Mouse (Mus musculus) testis, adult 2 months (tissue): Measurements from ENCODE around the gene Parl. TPM values are rescaled to one million over a fixed set of nuclear protein-coding genes. Genes with fewer than 3 reads are reported as not detected.

Experiments used
- H3K27ac ChIP-seq: fragments of 200-500 bp; 2 replicates; pipeline ENCODE4 v1.5.1; 2012; ENCODE audit warnings: low read depth, low read length; ENCODE audit not compliant: control insufficient read depth, insufficient read depth
- H3K27me3 ChIP-seq: fragments of 200-500 bp; 2 replicates; pipeline ENCODE4 v1.6.1; 2012; ENCODE audit warnings: mild to moderate bottlenecking, low read length, moderate library complexity; ENCODE audit not compliant: control insufficient read depth, insufficient read depth
- H3K36me3 ChIP-seq: fragments of 200-500 bp; 2 replicates; pipeline ENCODE4 v1.6.1; 2012; ENCODE audit warnings: mild to moderate bottlenecking, low read length; ENCODE audit not compliant: control insufficient read depth, insufficient read depth
- H3K4me1 ChIP-seq: fragments of 200-500 bp; 2 replicates; pipeline ENCODE4 v1.6.1; 2012; ENCODE audit warnings: low read length; ENCODE audit not compliant: control insufficient read depth, insufficient read depth
- H3K4me3 ChIP-seq: fragments of 200-500 bp; 2 replicates; pipeline ENCODE4 v1.5.1; 2012; ENCODE audit warnings: low read depth, mild to moderate bottlenecking, low read length, moderate library complexity, mixed read lengths; ENCODE audit not compliant: control insufficient read depth
- CTCF ChIP-seq: fragments of 200-500 bp; IDR thresholded peaks from 2 replicates; pipeline ENCODE4 v1.5.1; 2012; ENCODE audit warnings: low read depth, mild to moderate bottlenecking, inconsistent platforms, low read length, moderate library complexity; ENCODE audit not compliant: control insufficient read depth, insufficient read depth, insufficient replicate concordance
- POLR2A ChIP-seq: fragments of 200-500 bp; IDR thresholded peaks from 2 replicates; pipeline ENCODE4 v1.6.1; 2012; ENCODE audit warnings: low read depth, mild to moderate bottlenecking, inconsistent platforms, low read length, moderate library complexity; ENCODE audit not compliant: control insufficient read depth
- polyA plus RNA-seq: library from polyadenylated mRNA; depleted of rRNA; stranded (reverse); fragments of >200 nt; gene quantifications from 2 replicates; pipeline ENCODE4 v1.2.3, GENCODE M21; 2012; rRNA removed

Parl gene
- polyA plus RNA-seq, 1 experiment = 54.1 TPM

DNA sequence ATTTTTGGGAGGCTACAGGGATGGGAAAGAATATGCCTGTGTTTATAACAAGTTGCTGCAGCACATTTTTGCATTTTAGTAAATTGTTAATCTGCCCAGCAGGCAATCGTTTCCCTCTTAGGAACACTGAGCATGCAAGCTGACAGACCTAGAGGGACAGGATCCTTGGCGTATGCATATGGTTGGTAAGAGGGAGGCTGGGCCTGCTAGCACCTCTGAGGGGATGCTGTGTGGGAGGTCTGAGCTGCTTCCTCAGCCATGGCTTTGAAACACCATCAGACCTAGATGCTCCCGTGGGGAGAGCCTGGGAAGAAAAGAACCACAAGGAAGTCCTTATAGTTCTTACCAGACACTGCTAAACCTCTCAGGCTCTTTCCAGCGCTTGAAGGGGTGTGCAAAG lies 67.8 kb downstream of the Parl start:
- H3K36me3 ChIP-seq = no peaks in the 10 kb centered on the region

More for the DNA sequence above, 67.8 kb downstream of the Parl start:
- Histone ChIP-seq H3K27ac (no peak overlapping the region), H3K4me1 (no peaks in the 10 kb centered on the region), H3K4me3 (no peak overlapping the region), H3K27me3 (no peaks in the 10 kb centered on the region)
- no peak for TF ChIP-seq CTCF
- no peak for TF ChIP-seq POLR2A

Other genes with a start within 250 kb of the Parl start
- gene Klhl24, start 204.8 kb downstream of the Parl start, polyA plus RNA-seq = 19.2 and 22.6 TPM in 2 replicates
- 8.1 and 8.6 TPM in 2 replicates for gene Yeats2, start 161.3 kb downstream of the Parl start, polyA plus RNA-seq
- gene Map6d1, start 61.0 kb downstream of the Parl start, polyA plus RNA-seq = 0.94 and 1.8 TPM in 2 replicates
- not detected in 2 replicates for gene Cyp2ab1, start 23.0 kb upstream of the Parl start, polyA plus RNA-seq
- gene Abcc5, start 124.0 kb upstream of the Parl start, polyA plus RNA-seq = 16.6 and 19.8 TPM in 2 replicates
- gene Eif2b5, start 196.4 kb upstream of the Parl start, polyA plus RNA-seq = 38.7 and 41.8 TPM in 2 replicates
- 10.2 and 11.6 TPM in 2 replicates for gene Dvl3, start 214.6 kb upstream of the Parl start, polyA plus RNA-seq
- 112 and 119 TPM in 2 replicates for gene Ap2m1, start 233.1 kb upstream of the Parl start, polyA plus RNA-seq
- 77.2 and 83.0 TPM in 2 replicates for gene Abcf3, start 246.2 kb upstream of the Parl start, polyA plus RNA-seq